Mouse (Mus musculus): ENCODE results near the gene Crmp1. TPM values are rescaled to one million over a fixed set of nuclear protein-coding genes. Genes with fewer than 3 reads are reported as not detected.
A peak's percentile ranks its signal among the peaks of the same experiment; 100 is the strongest.

Gene Crmp1
- total and polyA plus RNA-seq, 2 experiments from 2014 or later, result 697 to 1,015 TPM

GRCm38 (mm10) chr5:37281021-37281420 lies 39.3 kb downstream of the Crmp1 start:
- Histone ChIP-seq H3K4me3 (ENCODE audit: low read length) (no peak overlapping the region), H3K4me1 (ENCODE audit: insufficient read depth, low read length) (no peaks in the 10 kb centered on the region), H3K36me3 (ENCODE audit: insufficient read depth, low read length) (peaks cover 67% of the 10 kb centered on the region), H3K27ac (no peak overlapping the region), H3K4me2 (ENCODE audit: low read depth, low read length) (no peak overlapping the region), H3K9me3 (ENCODE audit: low read length) (no peaks in the 10 kb centered on the region), H3K27me3 (ENCODE audit: insufficient read depth, low read length) (no peaks in the 10 kb centered on the region), H3K9ac (replicated peaks; ENCODE audit: low read length) (no peak overlapping the region)
- no peak for DNase-seq (ENCODE audit: low spot score)
- ATAC-seq, result no peak
- TF ChIP-seq CTCF (IDR thresholded peaks at IDR 0.05; ENCODE audit: low read depth), result no peak
- WGBS, result 92% methylated on average over 11 of the region's 11 CpGs

GRCm38 (mm10) chr5:37288374-37288773 lies 46.6 kb downstream of the Crmp1 start:
- 63% methylated on average over 3 of the region's 3 CpGs for WGBS
- Histone ChIP-seq H3K36me3 (ENCODE audit: insufficient read depth, low read length) (peaks cover 53% of the 10 kb centered on the region), H3K27me3 (ENCODE audit: insufficient read depth, low read length) (no peaks in the 10 kb centered on the region), H3K27ac (no peak overlapping the region), H3K9me3 (ENCODE audit: low read length) (no peaks in the 10 kb centered on the region), H3K4me2 (ENCODE audit: low read depth, low read length) (no peak overlapping the region), H3K9ac (replicated peaks; ENCODE audit: low read length) (no peak overlapping the region), H3K4me1 (ENCODE audit: insufficient read depth, low read length) (no peaks in the 10 kb centered on the region), H3K4me3 (ENCODE audit: low read length) (no peak overlapping the region)
- peak; percentile 92 for TF ChIP-seq CTCF (IDR thresholded peaks at IDR 0.05; ENCODE audit: low read depth)
- ATAC-seq (peak; percentile 33), DNase-seq (ENCODE audit: low spot score) (peak; percentile 80)

- DNase-seq (ENCODE audit: low spot score) (peak; percentile 86), ATAC-seq (peak; percentile 61)
- Histone ChIP-seq H3K9ac (replicated peaks; ENCODE audit: low read length) (no peak overlapping the region), H3K9me3 (ENCODE audit: low read length) (no peaks in the 10 kb centered on the region), H3K27ac (0 out of 2 replicates have a peak overlapping the region, but pooled peaks have one; percentile 17), H3K4me1 (ENCODE audit: insufficient read depth, low read length) (no peaks in the 10 kb centered on the region), H3K4me3 (ENCODE audit: low read length) (no peak overlapping the region), H3K27me3 (ENCODE audit: insufficient read depth, low read length) (no peaks in the 10 kb centered on the region), H3K4me2 (ENCODE audit: low read depth, low read length) (no peak overlapping the region), H3K36me3 (ENCODE audit: insufficient read depth, low read length) (peaks cover 44% of the 10 kb centered on the region)
- peak; percentile 93 for TF ChIP-seq CTCF (IDR thresholded peaks at IDR 0.05; ENCODE audit: low read depth)
- WGBS, result 18% methylated on average over 3 of the region's 3 CpGs
These were observed 47.5 kb downstream of the Crmp1 start for GRCm38 (mm10) chr5:37289236-37289635.

- peak; percentile 82 for TF ChIP-seq CTCF (IDR thresholded peaks at IDR 0.05; ENCODE audit: low read depth)
- Histone ChIP-seq H3K9me3 (ENCODE audit: low read length) (no peaks in the 10 kb centered on the region), H3K4me2 (ENCODE audit: low read depth, low read length) (no peak overlapping the region), H3K36me3 (ENCODE audit: insufficient read depth, low read length) (peaks cover 38% of the 10 kb centered on the region), H3K9ac (replicated peaks; ENCODE audit: low read length) (no peak overlapping the region), H3K27ac (no peak overlapping the region), H3K4me1 (ENCODE audit: insufficient read depth, low read length) (no peaks in the 10 kb centered on the region), H3K27me3 (ENCODE audit: insufficient read depth, low read length) (no peaks in the 10 kb centered on the region), H3K4me3 (ENCODE audit: low read length) (no peak overlapping the region)
- ATAC-seq (no peak; the same call in 1 of the 2 replicates), DNase-seq (ENCODE audit: low spot score) (peak; percentile 51)
- 69% methylated on average over 9 of the region's 9 CpGs for WGBS
These were observed 49.2 kb downstream of the Crmp1 start for GRCm38 (mm10) chr5:37290983-37291382.

GRCm38 (mm10) chr5:37296717-37297116 lies 55.0 kb downstream of the Crmp1 start:
- no peaks in the 10 kb centered on the region for H3K27me3 ChIP-seq (ENCODE audit: insufficient read depth, low read length)
- TF ChIP-seq CTCF (IDR thresholded peaks at IDR 0.05; ENCODE audit: low read depth), result no peak
- 38% methylated on average over 10 of the region's 10 CpGs for WGBS

GRCm38 (mm10) chr5:37298370-37298769 lies 56.6 kb downstream of the Crmp1 start:
- Histone ChIP-seq H3K4me3 (ENCODE audit: low read length) (no peak overlapping the region), H3K27me3 (ENCODE audit: insufficient read depth, low read length) (no peaks in the 10 kb centered on the region), H3K36me3 (ENCODE audit: insufficient read depth, low read length) (no peaks in the 10 kb centered on the region), H3K4me1 (ENCODE audit: insufficient read depth, low read length) (no peaks in the 10 kb centered on the region), H3K9me3 (ENCODE audit: low read length) (no peaks in the 10 kb centered on the region), H3K27ac (no peak overlapping the region), H3K4me2 (ENCODE audit: low read depth, low read length) (no peak overlapping the region), H3K9ac (replicated peaks; ENCODE audit: low read length) (no peak overlapping the region)
- WGBS, result 28% methylated on average over 7 of the region's 7 CpGs
- peak; percentile 93 for TF ChIP-seq CTCF (IDR thresholded peaks at IDR 0.05; ENCODE audit: low read depth)
- DNase-seq (ENCODE audit: low spot score) (peak; percentile 78), ATAC-seq (no peak)

More at GRCm38 (mm10) chr5:37296717-37297116, 55.0 kb downstream of the Crmp1 start:
- Histone ChIP-seq H3K9ac (replicated peaks; ENCODE audit: low read length) (no peak overlapping the region), H3K4me2 (ENCODE audit: low read depth, low read length) (0 out of 2 replicates have a peak overlapping the region, but pooled peaks have one; percentile 7), H3K9me3 (ENCODE audit: low read length) (no peaks in the 10 kb centered on the region), H3K4me1 (ENCODE audit: insufficient read depth, low read length) (no peaks in the 10 kb centered on the region), H3K36me3 (ENCODE audit: insufficient read depth, low read length) (peaks cover 1% of the 10 kb centered on the region; the same call in 1 of the 2 replicates), H3K27ac (no peak overlapping the region), H3K4me3 (ENCODE audit: low read length) (no peak overlapping the region)
- peak; percentile 82 for DNase-seq (ENCODE audit: low spot score)
- ATAC-seq, result peak; percentile 58; the same call in 1 of the 2 replicates

- Histone ChIP-seq H3K9ac (replicated peaks; ENCODE audit: low read length) (no peak overlapping the region), H3K4me2 (ENCODE audit: low read depth, low read length) (no peak overlapping the region), H3K4me3 (ENCODE audit: low read length) (no peak overlapping the region), H3K4me1 (ENCODE audit: insufficient read depth, low read length) (no peaks in the 10 kb centered on the region), H3K27ac (no peak overlapping the region), H3K36me3 (ENCODE audit: insufficient read depth, low read length) (0 out of 2 replicates have a peak, but pooled peaks cover 2% of the 10 kb centered on the region), H3K27me3 (ENCODE audit: insufficient read depth, low read length) (no peaks in the 10 kb centered on the region), H3K9me3 (ENCODE audit: low read length) (0 out of 2 replicates have a peak, but pooled peaks cover 3% of the 10 kb centered on the region)
- ATAC-seq, result no peak
- no peak for DNase-seq (ENCODE audit: low spot score)
- no peak for TF ChIP-seq CTCF (IDR thresholded peaks at IDR 0.05; ENCODE audit: low read depth)
- 81% methylated on average over 9 of the region's 9 CpGs for WGBS
These were observed 68.3 kb downstream of the Crmp1 start for GRCm38 (mm10) chr5:37310026-37310425.

Data from hindbrain, postnatal 0 days (tissue).